Comparison of ENCODE assay signal across 11 mouse cellular contexts in the genomic region with DNA sequence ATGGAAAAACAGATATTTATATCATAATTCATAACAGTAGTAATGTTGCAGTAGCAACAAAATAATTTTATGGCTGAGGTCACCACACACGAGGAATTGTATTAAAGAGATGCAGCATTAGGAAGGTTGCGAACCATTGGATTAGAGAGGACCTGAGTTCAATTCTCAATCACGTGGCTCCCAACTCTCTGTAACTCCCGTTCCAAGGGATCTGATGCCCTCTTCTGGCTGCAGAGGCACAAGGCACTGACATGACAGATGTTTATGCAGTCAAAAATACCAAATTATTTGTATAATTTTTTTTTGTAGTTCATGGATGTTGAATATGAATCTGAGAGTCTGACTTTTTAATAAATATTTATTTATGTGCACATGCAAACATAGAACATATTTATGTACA. TPM values are rescaled to one million over a fixed set of nuclear protein-coding genes. Genes with fewer than 3 reads are reported as not detected.
DNase-seq lines count a peak whose midpoint lies in the region; ATAC-seq and TF ChIP-seq lines count a peak whose summit lies in the region.
"Had no signal": no experiment of that assay in that cellular context is flagged by ENCODE, and none has a peak within 500 bp of the region (broad histone marks: within the 10 kb centered on the region; RNA-seq: fewer than 3 reads in every experiment).

No protein-coding gene starts in this region.

- DNase-seq in CD4-positive, CD25-positive, alpha-beta regulatory T cell, adult 2 months (ENCODE audit: low read depth, low spot score) = peak; percentile 87
- peak; percentile 40 for DNase-seq in MEL-GATA-1-ER (ENCODE audit: extremely low read depth, low read depth)
- no peak for DNase-seq in spleen, postnatal 14 days (ENCODE audit: low spot score in 2 of 2)
- no peak for DNase-seq in adrenal gland, adult 18-20 months (ENCODE audit: low spot score in 2 of 2)

- no peak overlapping the region for H3K4me3 ChIP-seq in intestine, postnatal 0 days (ENCODE audit: low read depth, low read length)
- no peak overlapping the region for H3K4me3 ChIP-seq in intestine, embryonic 15.5 days (replicated peaks)
- H3K4me3 ChIP-seq: neural tube, embryonic 13.5 days had no signal

- H3K9ac ChIP-seq in intestine, postnatal 0 days (ENCODE audit: low read depth, low read length) = no peak overlapping the region
- no peak overlapping the region for H3K9ac ChIP-seq in intestine, embryonic 15.5 days
- H3K9ac ChIP-seq: neural tube, embryonic 13.5 days had no signal

- no peaks in the 10 kb centered on the region for H3K36me3 ChIP-seq in intestine, postnatal 0 days (ENCODE audit: control insufficient read depth, insufficient read depth)
- H3K36me3 ChIP-seq in intestine, embryonic 15.5 days = no peaks in the 10 kb centered on the region
- H3K36me3 ChIP-seq: neural tube, embryonic 13.5 days had no signal

- 60% methylated on average over 4 of the region's 4 CpGs for WGBS in intestine, postnatal 0 days
- 64% methylated on average over 4 of the region's 4 CpGs for WGBS in intestine, embryonic 15.5 days

- no peaks in the 10 kb centered on the region for H3K4me1 ChIP-seq in intestine, postnatal 0 days (replicated peaks; ENCODE audit: control insufficient read depth, insufficient read depth, low read length)
- no peaks in the 10 kb centered on the region for H3K4me1 ChIP-seq in intestine, embryonic 15.5 days (replicated peaks)
- H3K4me1 ChIP-seq: neural tube, embryonic 13.5 days had no signal

- no peaks in the 10 kb centered on the region for H3K27me3 ChIP-seq in intestine, postnatal 0 days (replicated peaks; ENCODE audit: control insufficient read depth, insufficient read depth, low read length)
- H3K27me3 ChIP-seq in intestine, embryonic 15.5 days (replicated peaks) = no peaks in the 10 kb centered on the region
- H3K27me3 ChIP-seq: neural tube, embryonic 13.5 days had no signal

- H3K27ac ChIP-seq in intestine, postnatal 0 days (ENCODE audit: low read depth, low read length) = no peak overlapping the region
- no peak overlapping the region for H3K27ac ChIP-seq in intestine, embryonic 15.5 days
- H3K27ac ChIP-seq: neural tube, embryonic 13.5 days had no signal

- TF ChIP-seq CTCF in intestine, postnatal 0 days (IDR thresholded peaks at IDR 0.05; ENCODE audit: low read depth) = peak; percentile 50

- ATAC-seq in intestine, postnatal 0 days = no peak
- ATAC-seq in intestine, embryonic 15.5 days = no peak
- peak; percentile 71 for ATAC-seq in inflammation-experienced regulatory T-cells, adult 6 months
- ATAC-seq in frontal cortex, adult (ENCODE audit: low TSS enrichment) = no peak

- H3K9me3 ChIP-seq in intestine, postnatal 0 days (ENCODE audit: control insufficient read depth) = no peaks in the 10 kb centered on the region
- H3K9me3 ChIP-seq in intestine, embryonic 15.5 days = no peaks in the 10 kb centered on the region
- H3K9me3 ChIP-seq: neural tube, embryonic 13.5 days had no signal

- no peak overlapping the region for H3K4me2 ChIP-seq in intestine, postnatal 0 days (replicated peaks; ENCODE audit: low read depth)
- no peak overlapping the region for H3K4me2 ChIP-seq in intestine, embryonic 15.5 days (replicated peaks)
- H3K4me2 ChIP-seq: liver, embryonic 11.5 days; neural tube, embryonic 13.5 days had no signal

RNA-seq across cellular contexts. Expression of gene Spag16, which starts 51.2 kb away (rescaled TPM):
- polyA plus RNA-seq in intestine, postnatal 0 days (2015; fragmentation: Nextera tagmentation; extraction: Ambion mirVana) = 0.04 and 0.08 TPM in 2 replicates
- polyA plus RNA-seq in intestine, embryonic 15.5 days (2015; fragmentation: Nextera tagmentation; extraction: Ambion mirVana) = 0.09 and 0.20 TPM in 2 replicates
- under 1 TPM in 2 of 3 experiments, not detected in 1; 0.61 to 0.82 TPM for polyA plus RNA-seq in inflammation-experienced regulatory T-cells, adult 6 months (2017; shearing (Covaris generic))
- total RNA-seq in adrenal gland, adult 18-20 months (2021) = not detected
- polyA plus RNA-seq: large intestine, adult 2 months had no signal

Comparison
In these comparisons a context has a peak if more than half of its experiments do, and no peak if none do; other contexts are left out.
1. DNase-seq: peak in CD4-positive, CD25-positive, alpha-beta regulatory T cell, adult 2 months (single experiment) and MEL-GATA-1-ER (single experiment); none in spleen, postnatal 14 days (0 of 2) and adrenal gland, adult 18-20 months (0 of 2).